Mouse (Mus musculus): ENCODE data around the gene Tgfbr3. TPM values are rescaled to one million over a fixed set of nuclear protein-coding genes. Genes with fewer than 3 reads are reported as not detected.

Tgfbr3 gene
- polyA plus RNA-seq, 1 experiment from 2014 or later = 12.1 TPM

Other genes starting within 250 kb of the Tgfbr3 start
- gene Brdt, start 41.5 kb upstream of the Tgfbr3 start, polyA plus RNA-seq (2016; fragmentation: Nextera tagmentation; extraction: Ambion mirVana) = 0.73 and 1.3 TPM in 2 replicates
- gene Ephx4, start 113.1 kb upstream of the Tgfbr3 start, polyA plus RNA-seq (2016; fragmentation: Nextera tagmentation; extraction: Ambion mirVana) = 0.36 TPM in 2 replicates
- gene Lpcat2b, start 141.9 kb upstream of the Tgfbr3 start, polyA plus RNA-seq (2016; fragmentation: Nextera tagmentation; extraction: Ambion mirVana) = not detected in 2 replicates
- gene Btbd8, start 148.4 kb upstream of the Tgfbr3 start, polyA plus RNA-seq (2016; fragmentation: Nextera tagmentation; extraction: Ambion mirVana) = 3.0 and 4.0 TPM in 2 replicates
- gene Gm42669, start 218.0 kb upstream of the Tgfbr3 start, polyA plus RNA-seq (2016; fragmentation: Nextera tagmentation; extraction: Ambion mirVana) = 0.36 and 0.56 TPM in 2 replicates
- gene 1700028K03Rik, start 245.1 kb upstream of the Tgfbr3 start, polyA plus RNA-seq (2016; fragmentation: Nextera tagmentation; extraction: Ambion mirVana) = 0.06 and 0.10 TPM in 2 replicates